Mouse (Mus musculus): ENCODE data around the gene Rab31. TPM values are rescaled to one million over a fixed set of nuclear protein-coding genes. Genes with fewer than 3 reads are reported as not detected.

Rab31 gene
- polyA plus RNA-seq, 1 experiment from 2014 or later, result 53.2 TPM

DNA sequence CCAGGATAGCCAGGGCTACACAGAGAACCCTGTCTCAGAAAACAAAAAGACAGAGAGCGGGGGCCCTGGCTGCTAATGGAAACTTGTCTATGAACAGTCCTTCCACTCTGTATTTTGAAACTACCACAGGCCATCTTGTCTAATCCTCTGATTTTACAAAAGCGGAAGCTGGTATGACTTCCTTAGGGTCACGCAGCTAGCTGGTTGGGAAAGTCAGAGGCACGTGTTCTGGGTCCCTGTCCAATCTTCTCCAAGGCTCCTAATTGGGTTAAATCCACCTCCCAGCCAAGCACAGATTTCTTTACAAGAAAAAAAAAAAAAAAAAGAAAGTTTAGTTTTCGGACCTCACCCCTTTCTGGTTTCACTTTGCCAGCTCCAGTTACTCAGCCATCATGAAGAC lies 45.8 kb downstream of the Rab31 start:
- Histone ChIP-seq H3K27me3 (ENCODE audit: control insufficient read depth, insufficient read depth, low read length) (no peaks in the 10 kb centered on the region), H3K27ac (replicated peaks; ENCODE audit: low read depth, low read length) (no peak overlapping the region), H3K4me1 (ENCODE audit: control insufficient read depth, insufficient read depth, low read length) (no peaks in the 10 kb centered on the region), H3K4me2 (ENCODE audit: low read depth, severe bottlenecking) (no peak overlapping the region), H3K9ac (ENCODE audit: low read length) (no peak overlapping the region), H3K36me3 (ENCODE audit: control insufficient read depth, insufficient read depth, low read length) (no peaks in the 10 kb centered on the region), H3K4me3 (ENCODE audit: low read depth, low read length) (no peak overlapping the region), H3K9me3 (ENCODE audit: control insufficient read depth, low read length) (no peaks in the 10 kb centered on the region)
- ATAC-seq (ENCODE audit: insufficient number of reproducible peaks, low FRiP score, low TSS enrichment, low read depth) (no peak), DNase-seq (ENCODE audit: low spot score) (no peak)
- WGBS, result 91% methylated on average over 5 of the region's 5 CpGs

GRCm38 (mm10) chr17:65726274-65726673 lies 46.3 kb downstream of the Rab31 start:
- ATAC-seq (ENCODE audit: insufficient number of reproducible peaks, low FRiP score, low TSS enrichment, low read depth) (no peak), DNase-seq (ENCODE audit: low spot score) (peak; percentile 47)
- Histone ChIP-seq H3K9ac (ENCODE audit: low read length) (no peak overlapping the region), H3K9me3 (ENCODE audit: control insufficient read depth, low read length) (no peaks in the 10 kb centered on the region), H3K27me3 (ENCODE audit: control insufficient read depth, insufficient read depth, low read length) (no peaks in the 10 kb centered on the region), H3K36me3 (ENCODE audit: control insufficient read depth, insufficient read depth, low read length) (no peaks in the 10 kb centered on the region), H3K4me2 (ENCODE audit: low read depth, severe bottlenecking) (no peak overlapping the region), H3K27ac (replicated peaks; ENCODE audit: low read depth, low read length) (no peak overlapping the region), H3K4me3 (ENCODE audit: low read depth, low read length) (no peak overlapping the region), H3K4me1 (ENCODE audit: control insufficient read depth, insufficient read depth, low read length) (no peaks in the 10 kb centered on the region)
- WGBS, result 84% methylated on average over 6 of the region's 6 CpGs

- Histone ChIP-seq H3K4me2 (ENCODE audit: low read depth, severe bottlenecking) (no peak overlapping the region), H3K4me3 (ENCODE audit: low read depth, low read length) (no peak overlapping the region), H3K4me1 (ENCODE audit: control insufficient read depth, insufficient read depth, low read length) (no peaks in the 10 kb centered on the region), H3K9ac (ENCODE audit: low read length) (no peak overlapping the region), H3K27ac (replicated peaks; ENCODE audit: low read depth, low read length) (no peak overlapping the region), H3K36me3 (ENCODE audit: control insufficient read depth, insufficient read depth, low read length) (no peaks in the 10 kb centered on the region), H3K27me3 (ENCODE audit: control insufficient read depth, insufficient read depth, low read length) (no peaks in the 10 kb centered on the region), H3K9me3 (ENCODE audit: control insufficient read depth, low read length) (no peaks in the 10 kb centered on the region)
- ATAC-seq (ENCODE audit: insufficient number of reproducible peaks, low FRiP score, low TSS enrichment, low read depth) (no peak), DNase-seq (ENCODE audit: low spot score) (no peak)
- 79% methylated on average over 2 of the region's 2 CpGs for WGBS
Observed at GRCm38 (mm10) chr17:65725814-65726213, 46.7 kb downstream of the Rab31 start.

DNA sequence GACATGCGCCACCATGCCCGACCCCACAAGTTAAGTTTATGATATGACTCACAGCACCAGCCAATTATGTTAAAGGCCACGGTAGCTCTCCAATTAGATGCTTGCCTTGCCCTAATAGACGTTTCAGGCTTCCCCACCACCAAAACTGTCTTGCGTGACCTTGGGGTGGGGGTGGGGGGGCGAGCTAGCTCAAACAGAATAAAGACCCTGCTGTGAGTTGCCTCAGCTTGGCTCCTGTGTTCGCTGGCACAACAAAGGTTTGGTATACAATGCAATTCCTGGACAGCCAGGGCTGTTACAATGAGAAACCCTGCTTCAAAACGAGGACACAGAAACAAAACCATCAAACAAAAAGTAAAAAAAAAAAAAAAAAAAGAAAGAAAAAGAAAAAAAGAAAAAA lies 47.2 kb downstream of the Rab31 start:
- H3K4me2 ChIP-seq (ENCODE audit: low read depth, severe bottlenecking), result no peak overlapping the region
- 70% methylated on average over 8 of the region's 8 CpGs for WGBS
- no peaks in the 10 kb centered on the region for H3K27me3 ChIP-seq (ENCODE audit: control insufficient read depth, insufficient read depth, low read length)
- ATAC-seq (ENCODE audit: insufficient number of reproducible peaks, low FRiP score, low TSS enrichment, low read depth), result no peak
- H3K4me1 ChIP-seq (ENCODE audit: control insufficient read depth, insufficient read depth, low read length), result no peaks in the 10 kb centered on the region
- H3K4me3 ChIP-seq (ENCODE audit: low read depth, low read length), result no peak overlapping the region
- no peaks in the 10 kb centered on the region for H3K36me3 ChIP-seq (ENCODE audit: control insufficient read depth, insufficient read depth, low read length)
- H3K9me3 ChIP-seq (ENCODE audit: control insufficient read depth, low read length), result no peaks in the 10 kb centered on the region
- H3K9ac ChIP-seq (ENCODE audit: low read length), result no peak overlapping the region
- H3K27ac ChIP-seq (replicated peaks; ENCODE audit: low read depth, low read length), result no peak overlapping the region
- DNase-seq (ENCODE audit: low spot score), result no peak

DNA sequence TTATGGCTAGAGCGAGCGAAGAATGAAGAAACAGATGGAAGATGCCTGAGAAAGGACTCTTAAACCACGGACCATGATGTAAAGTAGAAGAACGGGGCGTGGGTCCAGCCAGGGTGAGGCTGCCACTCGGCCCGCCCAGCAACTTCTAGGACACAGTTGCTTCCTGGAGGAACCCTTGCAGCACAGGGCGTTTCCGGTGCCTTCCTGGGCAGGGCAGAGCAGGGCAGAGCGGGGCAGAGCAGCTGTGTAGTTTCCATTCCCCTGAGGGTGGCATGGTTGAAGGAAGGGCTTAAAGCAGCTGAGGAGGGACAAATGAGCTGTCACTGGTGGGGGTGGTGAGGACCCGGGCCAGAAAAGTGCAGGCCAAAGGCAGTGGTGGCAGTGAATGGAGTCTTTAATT lies 48.3 kb downstream of the Rab31 start:
- no peak overlapping the region for H3K4me2 ChIP-seq (ENCODE audit: low read depth, severe bottlenecking)
- H3K27me3 ChIP-seq (ENCODE audit: control insufficient read depth, insufficient read depth, low read length), result no peaks in the 10 kb centered on the region
- no peaks in the 10 kb centered on the region for H3K9me3 ChIP-seq (ENCODE audit: control insufficient read depth, low read length)
- H3K9ac ChIP-seq (ENCODE audit: low read length), result no peak overlapping the region
- ATAC-seq (ENCODE audit: insufficient number of reproducible peaks, low FRiP score, low TSS enrichment, low read depth) (no peak; the same call in 1 of the 2 replicates), DNase-seq (ENCODE audit: low spot score) (no peak)
- no peak overlapping the region for H3K4me3 ChIP-seq (ENCODE audit: low read depth, low read length)
- H3K4me1 ChIP-seq (ENCODE audit: control insufficient read depth, insufficient read depth, low read length), result no peaks in the 10 kb centered on the region
- no peaks in the 10 kb centered on the region for H3K36me3 ChIP-seq (ENCODE audit: control insufficient read depth, insufficient read depth, low read length)
- 87% methylated on average over 11 of the region's 11 CpGs for WGBS
- no peak overlapping the region for H3K27ac ChIP-seq (replicated peaks; ENCODE audit: low read depth, low read length)

DNA sequence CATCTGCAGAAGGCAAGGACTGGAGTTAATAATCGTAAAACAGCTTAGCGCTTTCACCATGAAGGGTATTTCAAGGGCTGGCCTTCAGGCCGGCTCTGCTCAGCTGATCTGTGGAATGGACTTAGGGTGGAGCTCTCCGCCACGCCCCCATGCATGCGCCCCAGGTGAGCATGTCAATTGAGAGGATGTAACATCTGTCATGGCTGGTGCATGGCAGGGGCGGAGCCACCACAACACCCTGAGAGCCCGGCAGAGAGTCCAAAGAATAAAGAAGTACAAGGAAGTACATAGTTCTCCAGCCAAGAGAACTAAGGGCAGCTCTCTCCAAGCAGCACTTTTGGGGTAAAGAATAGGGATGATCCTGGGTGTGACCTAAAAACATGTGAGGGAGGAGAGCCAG lies 48.9 kb downstream of the Rab31 start:
- DNase-seq (ENCODE audit: low spot score) (no peak), ATAC-seq (ENCODE audit: insufficient number of reproducible peaks, low FRiP score, low TSS enrichment, low read depth) (no peak)
- no peak overlapping the region for H3K4me2 ChIP-seq (ENCODE audit: low read depth, severe bottlenecking)
- H3K9me3 ChIP-seq (ENCODE audit: control insufficient read depth, low read length), result no peaks in the 10 kb centered on the region
- no peak overlapping the region for H3K27ac ChIP-seq (replicated peaks; ENCODE audit: low read depth, low read length)
- H3K27me3 ChIP-seq (ENCODE audit: control insufficient read depth, insufficient read depth, low read length), result no peaks in the 10 kb centered on the region
- WGBS, result 80% methylated on average over 8 of the region's 8 CpGs
- no peak overlapping the region for H3K4me3 ChIP-seq (ENCODE audit: low read depth, low read length)
- H3K9ac ChIP-seq (ENCODE audit: low read length), result no peak overlapping the region
- H3K36me3 ChIP-seq (ENCODE audit: control insufficient read depth, insufficient read depth, low read length), result no peaks in the 10 kb centered on the region
- no peaks in the 10 kb centered on the region for H3K4me1 ChIP-seq (ENCODE audit: control insufficient read depth, insufficient read depth, low read length)

DNA sequence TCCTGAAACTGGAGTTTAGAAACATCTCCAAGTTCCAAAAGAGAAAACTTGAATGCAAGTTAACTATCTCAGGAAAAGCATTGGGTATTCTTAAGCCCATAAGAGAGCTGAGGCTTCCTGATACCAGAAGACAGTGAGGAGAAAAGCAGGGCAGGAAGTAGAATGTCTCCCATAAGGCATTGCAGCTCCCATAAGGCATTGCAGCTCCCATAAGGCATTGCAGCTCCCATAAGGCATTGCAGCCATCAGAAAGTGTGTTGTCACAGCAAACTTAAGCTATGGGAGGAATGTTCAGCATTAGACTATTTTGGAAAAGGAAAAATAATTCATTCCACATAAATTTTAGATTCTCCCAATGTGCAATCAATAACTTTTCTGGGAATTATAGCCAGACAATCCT lies 51.2 kb downstream of the Rab31 start:
- Histone ChIP-seq H3K27me3 (ENCODE audit: control insufficient read depth, insufficient read depth, low read length) (no peaks in the 10 kb centered on the region), H3K36me3 (ENCODE audit: control insufficient read depth, insufficient read depth, low read length) (no peaks in the 10 kb centered on the region), H3K4me3 (ENCODE audit: low read depth, low read length) (no peak overlapping the region), H3K4me1 (ENCODE audit: control insufficient read depth, insufficient read depth, low read length) (no peaks in the 10 kb centered on the region), H3K4me2 (ENCODE audit: low read depth, severe bottlenecking) (no peak overlapping the region), H3K9me3 (ENCODE audit: control insufficient read depth, low read length) (no peaks in the 10 kb centered on the region), H3K9ac (ENCODE audit: low read length) (no peak overlapping the region), H3K27ac (replicated peaks; ENCODE audit: low read depth, low read length) (no peak overlapping the region)
- DNase-seq (ENCODE audit: low spot score), result no peak
- no peak for ATAC-seq (ENCODE audit: insufficient number of reproducible peaks, low FRiP score, low TSS enrichment, low read depth)

- Histone ChIP-seq H3K27me3 (ENCODE audit: control insufficient read depth, insufficient read depth, low read length) (no peaks in the 10 kb centered on the region), H3K4me3 (ENCODE audit: low read depth, low read length) (no peak overlapping the region), H3K4me2 (ENCODE audit: low read depth, severe bottlenecking) (no peak overlapping the region), H3K4me1 (ENCODE audit: control insufficient read depth, insufficient read depth, low read length) (no peaks in the 10 kb centered on the region), H3K36me3 (ENCODE audit: control insufficient read depth, insufficient read depth, low read length) (no peaks in the 10 kb centered on the region), H3K9ac (ENCODE audit: low read length) (no peak overlapping the region), H3K9me3 (ENCODE audit: control insufficient read depth, low read length) (no peaks in the 10 kb centered on the region), H3K27ac (replicated peaks; ENCODE audit: low read depth, low read length) (no peak overlapping the region)
- ATAC-seq (ENCODE audit: insufficient number of reproducible peaks, low FRiP score, low TSS enrichment, low read depth), result no peak
- no peak for DNase-seq (ENCODE audit: low spot score)
- 96% methylated on average over 5 of the region's 5 CpGs for WGBS
Observed at GRCm38 (mm10) chr17:65719826-65720225, 52.7 kb downstream of the Rab31 start.

GRCm38 (mm10) chr17:65718578-65718977 lies 54.0 kb downstream of the Rab31 start:
- ATAC-seq (ENCODE audit: insufficient number of reproducible peaks, low FRiP score, low TSS enrichment, low read depth) (no peak), DNase-seq (ENCODE audit: low spot score) (no peak)
- Histone ChIP-seq H3K27ac (replicated peaks; ENCODE audit: low read depth, low read length) (no peak overlapping the region), H3K9ac (ENCODE audit: low read length) (no peak overlapping the region), H3K9me3 (ENCODE audit: control insufficient read depth, low read length) (no peaks in the 10 kb centered on the region), H3K4me1 (ENCODE audit: control insufficient read depth, insufficient read depth, low read length) (no peaks in the 10 kb centered on the region), H3K4me3 (ENCODE audit: low read depth, low read length) (no peak overlapping the region), H3K27me3 (ENCODE audit: control insufficient read depth, insufficient read depth, low read length) (no peaks in the 10 kb centered on the region), H3K4me2 (ENCODE audit: low read depth, severe bottlenecking) (no peak overlapping the region), H3K36me3 (ENCODE audit: control insufficient read depth, insufficient read depth, low read length) (no peaks in the 10 kb centered on the region)
- 95% methylated on average over 2 of the region's 2 CpGs for WGBS
